Mouse (Mus musculus) G1E (cell line): ENCODE results near the gene Nrg3. TPM values are rescaled to one million over a fixed set of nuclear protein-coding genes. Genes with fewer than 3 reads are reported as not detected.

ENCODE experiments used
- ATAC-seq: 2 replicates; pipeline ENCODE4 v1.8.0; 2016; ENCODE audit warnings: mild to moderate bottlenecking; ENCODE audit not compliant: insufficient number of reproducible peaks, poor library complexity, low FRiP score, severe bottlenecking; ENCODE audit errors: extremely low read depth
- DNase-seq: peaks from one replicate; pipeline ENCODE4 v3.0.0; 2012; ENCODE audit warnings: low spot score
- H3K27me3 ChIP-seq: 2 replicates; pipeline ENCODE4 v1.6.1; 2012; ENCODE audit warnings: mild to moderate bottlenecking, low read length, inconsistent platforms; ENCODE audit not compliant: insufficient read depth
- H3K36me3 ChIP-seq: replicated peaks from 2 replicates; pipeline ENCODE3; 2012; ENCODE audit warnings: mild to moderate bottlenecking, inconsistent platforms
- H3K4me1 ChIP-seq: 2 replicates; pipeline ENCODE4 v1.6.1; 2012; ENCODE audit warnings: low read depth, low read length, inconsistent platforms, mixed read lengths; ENCODE audit not compliant: insufficient read depth
- H3K4me3 ChIP-seq: 2 replicates; pipeline ENCODE4 v1.5.1; 2012; ENCODE audit warnings: low read depth, mild to moderate bottlenecking, inconsistent platforms, low read length, moderate library complexity, mixed read lengths
- H3K9me3 ChIP-seq: replicated peaks from 2 replicates; pipeline ENCODE4 v1.6.1; 2012; ENCODE audit warnings: inconsistent platforms
- CTCF ChIP-seq: IDR thresholded peaks from 2 replicates; pipeline ENCODE4 v1.5.1; 2012; ENCODE audit warnings: low read depth, low read length, inconsistent platforms, mixed read lengths
- GATA1 ChIP-seq: IDR thresholded peaks from 2 replicates; pipeline ENCODE4 v1.6.1; 2012; ENCODE audit warnings: borderline replicate concordance, low read length, inconsistent platforms, mixed read lengths
- GATA2 ChIP-seq: IDR thresholded peaks from 2 replicates; pipeline ENCODE4 v1.6.1; 2012; ENCODE audit warnings: low read depth, low read length, inconsistent platforms, borderline replicate concordance
- POLR2AphosphoS5 ChIP-seq: IDR thresholded peaks from 2 replicates; pipeline ENCODE4 v1.6.1; 2012; ENCODE audit warnings: low read depth, low read length, inconsistent platforms; ENCODE audit not compliant: insufficient replicate concordance
- TAL1 ChIP-seq: conservative IDR thresholded peaks from 2 replicates; pipeline ENCODE4 v1.6.1; 2012; ENCODE audit warnings: low read depth, low read length, inconsistent platforms, mixed read lengths
- polyA plus RNA-seq: library from polyadenylated mRNA; stranded (reverse); fragments of >175 nt; gene quantifications from 2 replicates; pipeline ENCODE4 v1.2.3, GENCODE M21; 2012
- total RNA-seq, 2 experiments: library from RNA; stranded (forward) in 1 of 2; stranded (reverse) in 1 of 2; fragments of 200-1000 nt in 1 of 2; fragments of >200 nt in 1 of 2; fragmentation: Nextera tagmentation in 1 of 2; gene quantifications; 2 replicates each; pipeline ENCODE4 v1.2.3; 2014 to 2017

Gene Nrg3
- total and polyA plus RNA-seq, 3 experiments = 0.27 TPM; not detected in 2

DNA sequence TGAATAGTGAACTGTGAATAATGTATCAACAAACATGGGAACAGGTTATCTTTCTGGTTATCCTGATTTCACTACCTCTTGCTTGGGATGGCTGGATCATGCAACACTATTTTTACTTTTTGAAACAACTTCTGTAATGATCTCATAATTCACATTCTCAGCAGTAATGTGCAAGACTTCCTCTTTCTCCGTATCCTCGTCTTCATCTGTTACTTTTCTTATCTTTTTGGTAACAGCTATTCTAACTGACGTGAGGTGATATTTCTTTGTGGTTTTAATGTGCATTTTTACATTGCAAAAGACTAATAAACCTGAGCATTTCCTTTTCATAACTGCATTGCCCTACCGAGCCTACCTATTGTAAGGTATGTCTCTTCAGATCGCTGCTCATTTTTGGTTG lies 44.4 kb downstream of the Nrg3 start:
- Histone ChIP-seq H3K4me3 (no peak overlapping the region; the same call in 1 of the 2 replicates), H3K36me3 (no peaks in the 10 kb centered on the region), H3K9me3 (no peaks in the 10 kb centered on the region), H3K27me3 (no peaks in the 10 kb centered on the region), H3K4me1 (peaks cover 27% of the 10 kb centered on the region)
- no peak for TF ChIP-seq CTCF
- no peak for TF ChIP-seq GATA1
- TF ChIP-seq POLR2AphosphoS5 = no peak
- TF ChIP-seq GATA2 = no peak
- peak; percentile 89 for TF ChIP-seq TAL1
- ATAC-seq (peak; percentile 96), DNase-seq (peak; percentile 9)

DNA sequence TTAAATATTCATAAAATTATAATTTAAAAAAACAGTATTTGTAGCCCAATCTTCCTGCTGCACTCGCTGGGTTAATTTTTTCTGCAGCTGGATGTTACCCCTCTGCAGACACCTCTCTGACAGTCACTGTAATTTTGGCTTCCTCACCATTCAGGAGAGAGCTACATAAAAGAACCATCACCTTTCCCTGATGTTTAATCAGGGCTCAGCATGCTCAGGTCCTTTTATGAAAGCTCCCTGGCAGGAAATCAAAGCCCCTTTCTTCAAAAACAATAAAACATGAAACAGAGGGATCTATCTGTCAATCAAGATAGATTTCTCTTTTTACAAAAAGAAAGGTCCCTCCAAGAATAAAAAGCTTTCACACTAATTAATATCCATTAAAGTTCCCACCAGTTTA lies 51.0 kb downstream of the Nrg3 start:
- no peak overlapping the region for H3K4me3 ChIP-seq
- no peaks in the 10 kb centered on the region for H3K9me3 ChIP-seq
- no peaks in the 10 kb centered on the region for H3K27me3 ChIP-seq
- ATAC-seq = no peak
- H3K4me1 ChIP-seq = peaks cover 4% of the 10 kb centered on the region
- H3K36me3 ChIP-seq = no peaks in the 10 kb centered on the region
- no peak for TF ChIP-seq GATA2
- no peak for TF ChIP-seq GATA1
- no peak for DNase-seq

DNA sequence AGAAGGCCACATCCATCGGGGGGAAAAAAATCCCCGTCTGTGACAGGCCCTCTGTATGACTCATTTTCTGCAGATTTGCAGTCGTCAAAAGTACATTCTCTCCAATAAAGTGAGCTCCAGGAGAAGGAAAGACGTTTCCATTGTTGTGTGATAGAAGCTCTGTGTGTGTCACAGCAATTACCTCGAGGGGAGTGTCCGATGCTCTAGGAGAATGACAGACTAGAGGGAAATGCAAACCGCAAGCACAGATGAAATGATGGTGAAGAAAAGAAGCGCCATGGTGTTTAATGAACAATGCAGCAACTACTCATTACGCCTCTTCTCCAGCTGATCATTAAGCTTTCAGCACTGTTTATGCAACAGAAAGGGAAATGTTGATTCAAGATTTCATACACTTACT lies 59.6 kb downstream of the Nrg3 start:
- ATAC-seq (no peak), DNase-seq (no peak)
- Histone ChIP-seq H3K27me3 (no peaks in the 10 kb centered on the region), H3K36me3 (no peaks in the 10 kb centered on the region), H3K4me1 (0 out of 2 replicates have a peak, but pooled peaks cover 2% of the 10 kb centered on the region), H3K4me3 (no peak overlapping the region), H3K9me3 (no peaks in the 10 kb centered on the region)
- TF ChIP-seq POLR2AphosphoS5 = no peak
- no peak for TF ChIP-seq CTCF
- no peak for TF ChIP-seq GATA2
- no peak for TF ChIP-seq TAL1
- no peak for TF ChIP-seq GATA1

DNA sequence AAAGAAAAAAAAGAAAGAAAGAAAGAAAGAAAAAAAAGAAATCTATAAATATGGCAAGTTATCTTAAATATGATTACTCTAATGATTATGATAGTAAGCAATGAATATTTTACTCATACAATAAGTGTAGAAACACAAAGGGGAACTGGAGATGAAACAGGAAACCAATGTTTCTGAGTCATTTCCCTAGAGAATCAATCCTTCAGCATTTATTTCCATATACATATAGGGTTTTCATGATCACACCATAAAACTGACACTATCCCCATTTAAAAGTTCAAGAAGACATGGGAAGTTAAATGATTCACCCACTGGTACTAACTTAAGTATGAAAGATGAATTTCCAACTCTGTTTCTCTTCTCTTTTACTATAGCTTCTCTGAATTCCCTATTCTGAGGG lies 86.0 kb downstream of the Nrg3 start:
- ATAC-seq (no peak), DNase-seq (no peak)
- no peak overlapping the region for H3K4me3 ChIP-seq
- no peaks in the 10 kb centered on the region for H3K36me3 ChIP-seq
- no peaks in the 10 kb centered on the region for H3K9me3 ChIP-seq
- no peaks in the 10 kb centered on the region for H3K27me3 ChIP-seq
- TF ChIP-seq GATA2 = no peak
- no peaks in the 10 kb centered on the region; the same call in 1 of the 2 replicates for H3K4me1 ChIP-seq

DNA sequence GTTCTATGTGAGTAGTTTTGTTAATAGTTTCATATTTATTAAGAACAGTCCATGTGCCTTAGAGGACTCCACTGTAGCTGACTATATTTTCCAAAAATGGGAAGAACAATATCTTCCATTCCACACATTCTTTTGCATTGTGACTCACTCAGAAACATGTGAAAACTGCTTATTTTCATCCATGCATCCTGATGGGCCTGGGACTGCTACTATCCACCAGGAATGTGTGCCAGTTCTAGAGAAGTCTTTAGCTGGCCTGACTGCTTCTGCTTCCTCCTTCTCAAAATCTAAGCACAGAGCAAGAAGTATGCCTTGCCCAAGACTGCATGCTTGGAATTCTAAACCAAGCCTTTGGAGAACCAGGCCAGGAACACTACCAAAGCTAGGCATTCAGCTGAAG lies 91.6 kb downstream of the Nrg3 start:
- no peaks in the 10 kb centered on the region for H3K27me3 ChIP-seq
- H3K9me3 ChIP-seq = no peaks in the 10 kb centered on the region
- no peak for TF ChIP-seq GATA1
- no peak for TF ChIP-seq CTCF
- no peak for TF ChIP-seq POLR2AphosphoS5
- no peak for TF ChIP-seq TAL1
- no peak for TF ChIP-seq GATA2
- H3K4me3 ChIP-seq = no peak overlapping the region
- no peaks in the 10 kb centered on the region for H3K4me1 ChIP-seq
- ATAC-seq = no peak
- H3K36me3 ChIP-seq = no peaks in the 10 kb centered on the region
- DNase-seq = no peak

DNA sequence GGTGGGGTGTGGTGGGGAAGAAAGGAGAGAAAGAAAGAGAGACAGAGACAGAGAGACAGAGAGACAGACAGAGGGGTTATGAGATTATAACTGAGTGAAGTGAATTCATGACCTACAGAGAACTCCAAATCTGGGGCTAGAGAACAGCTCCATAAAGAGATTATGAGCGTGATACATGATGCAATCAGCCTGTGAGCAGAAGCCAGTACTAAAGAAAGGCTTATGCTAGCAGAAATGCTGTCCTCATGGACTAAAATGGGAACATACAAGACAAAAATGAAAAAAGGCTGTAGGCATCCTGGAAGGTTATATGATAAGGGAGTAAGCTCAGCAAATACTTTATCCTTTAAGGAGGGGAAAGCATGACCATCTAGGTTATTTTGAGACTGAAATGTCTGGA lies 99.7 kb downstream of the Nrg3 start:
- DNase-seq (no peak), ATAC-seq (no peak)
- TF ChIP-seq CTCF = no peak
- no peak for TF ChIP-seq TAL1
- TF ChIP-seq GATA1 = no peak

DNA sequence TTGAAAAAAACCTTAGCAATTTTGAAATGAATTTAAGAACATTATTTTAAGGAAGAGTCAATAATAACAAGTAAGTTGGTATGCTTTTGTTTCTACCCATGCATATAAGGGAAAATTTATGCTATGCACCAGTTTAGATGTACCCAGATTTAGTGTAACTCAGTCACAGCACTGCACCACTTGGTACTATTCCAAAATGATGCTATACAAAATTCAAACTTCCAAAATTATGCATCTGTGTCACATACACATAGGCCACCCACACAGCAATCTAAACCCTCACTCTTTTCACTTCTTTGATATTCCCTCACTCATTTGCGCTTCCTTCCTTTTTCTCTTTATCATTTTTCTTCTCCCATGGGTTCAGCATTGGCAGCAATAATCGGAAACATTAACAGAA lies 116.6 kb downstream of the Nrg3 start:
- H3K4me3 ChIP-seq = no peak overlapping the region
- H3K36me3 ChIP-seq = no peaks in the 10 kb centered on the region
- TF ChIP-seq CTCF (no peak), GATA1 (no peak), TAL1 (no peak), GATA2 (no peak), POLR2AphosphoS5 (no peak)
- H3K9me3 ChIP-seq = no peaks in the 10 kb centered on the region
- no peaks in the 10 kb centered on the region for H3K4me1 ChIP-seq
- DNase-seq = no peak
- no peaks in the 10 kb centered on the region for H3K27me3 ChIP-seq
- ATAC-seq = no peak

More for the DNA sequence above, 99.7 kb downstream of the Nrg3 start:
- Histone ChIP-seq H3K4me3 (no peak overlapping the region), H3K27me3 (no peaks in the 10 kb centered on the region), H3K4me1 (no peaks in the 10 kb centered on the region), H3K9me3 (no peaks in the 10 kb centered on the region), H3K36me3 (no peaks in the 10 kb centered on the region)
